Mouse (Mus musculus): ENCODE data around the gene Rad51b. TPM values are rescaled to one million over a fixed set of nuclear protein-coding genes. Genes with fewer than 3 reads are reported as not detected.

Rad51b gene
- polyA plus RNA-seq, 1 experiment = 13.8 TPM

DNA sequence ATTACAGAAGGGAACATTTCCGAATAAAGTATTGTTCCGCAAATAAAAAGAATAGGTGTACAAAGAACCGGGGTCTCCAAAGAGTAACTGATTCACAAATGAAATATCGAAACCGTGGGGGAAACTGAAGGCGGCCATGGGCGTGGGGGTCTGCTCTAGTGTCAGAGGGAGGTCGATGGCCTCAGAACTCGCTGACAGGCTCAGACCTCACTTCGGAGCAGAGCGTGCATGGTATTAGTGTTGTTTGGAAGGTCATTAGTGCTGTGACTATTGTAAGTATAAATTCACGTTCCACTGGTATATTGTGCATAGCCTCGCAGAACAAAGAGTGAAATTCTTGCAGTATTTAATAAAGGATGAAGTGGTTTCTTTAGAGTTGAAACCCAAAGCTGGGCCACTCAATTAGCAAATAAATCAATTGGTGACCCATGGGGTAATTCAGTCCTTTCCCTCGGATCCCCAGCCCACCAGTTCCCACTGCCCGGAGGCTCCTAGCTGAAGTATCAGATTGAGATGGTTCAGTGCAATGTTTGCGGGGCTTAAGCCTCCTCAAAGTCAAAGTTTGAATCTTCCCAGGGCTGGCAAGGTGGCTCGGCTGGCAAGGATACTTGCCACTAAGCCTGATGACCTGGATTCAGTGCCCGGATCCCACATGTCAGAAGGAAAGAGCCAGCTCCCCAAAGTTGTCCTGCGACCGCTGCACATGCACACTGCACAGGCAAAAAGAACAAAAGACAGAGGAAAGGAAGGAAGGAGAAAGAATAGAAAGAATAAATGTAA, 517.4 kb downstream of the Rad51b start:
- Histone ChIP-seq H3K4me3 (ENCODE audit: low read depth, low read length) (no peak overlapping the region), H3K36me3 (ENCODE audit: control insufficient read depth, insufficient read depth, low read length, poor library complexity, severe bottlenecking) (no peaks in the 10 kb centered on the region), H3K27me3 (ENCODE audit: control insufficient read depth, insufficient read depth, low read length, poor library complexity, severe bottlenecking) (no peaks in the 10 kb centered on the region), H3K27ac (ENCODE audit: insufficient read depth, low read length) (no peak overlapping the region), H3K9me3 (replicated peaks; ENCODE audit: control insufficient read depth, insufficient read depth, low read length, poor library complexity, severe bottlenecking) (no peaks in the 10 kb centered on the region), H3K4me1 (ENCODE audit: control insufficient read depth, insufficient read depth, low read length) (no peaks in the 10 kb centered on the region), H3K9ac (ENCODE audit: low read depth, poor library complexity, severe bottlenecking) (no peak overlapping the region)
- no peak for TF ChIP-seq CTCF (IDR thresholded peaks at IDR 0.05; ENCODE audit: low read depth, low read length)
- TF ChIP-seq POLR2A (IDR thresholded peaks at IDR 0.05; ENCODE audit: insufficient read depth, low read length) = no peak

DNA sequence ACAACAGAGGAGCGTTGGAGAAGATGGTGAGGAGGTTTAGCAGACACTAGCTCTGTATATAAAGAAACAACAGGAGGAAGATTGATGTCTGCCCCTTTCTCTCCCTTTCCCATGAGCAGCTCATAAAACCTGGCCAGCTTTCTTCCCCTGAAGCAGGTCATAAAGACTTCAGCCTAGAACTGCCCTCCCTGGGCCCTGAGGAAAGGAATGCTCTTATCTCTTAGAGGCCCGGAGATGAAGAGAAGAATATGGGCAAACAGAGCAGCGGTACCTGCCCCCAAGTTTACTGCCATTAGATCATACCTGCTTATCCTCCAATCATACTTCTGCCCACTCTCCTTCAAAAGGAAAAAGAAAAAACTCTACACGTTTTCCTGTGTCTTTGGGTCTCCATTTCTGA, 519.2 kb downstream of the Rad51b start:
- Histone ChIP-seq H3K9me3 (replicated peaks; ENCODE audit: control insufficient read depth, insufficient read depth, low read length, poor library complexity, severe bottlenecking) (no peaks in the 10 kb centered on the region), H3K27ac (ENCODE audit: insufficient read depth, low read length) (no peak overlapping the region), H3K4me1 (ENCODE audit: control insufficient read depth, insufficient read depth, low read length) (peaks cover 2% of the 10 kb centered on the region), H3K4me3 (ENCODE audit: low read depth, low read length) (no peak overlapping the region), H3K9ac (ENCODE audit: low read depth, poor library complexity, severe bottlenecking) (no peak overlapping the region), H3K27me3 (ENCODE audit: control insufficient read depth, insufficient read depth, low read length, poor library complexity, severe bottlenecking) (no peaks in the 10 kb centered on the region), H3K36me3 (ENCODE audit: control insufficient read depth, insufficient read depth, low read length, poor library complexity, severe bottlenecking) (no peaks in the 10 kb centered on the region)
- no peak for TF ChIP-seq POLR2A (IDR thresholded peaks at IDR 0.05; ENCODE audit: insufficient read depth, low read length)
- TF ChIP-seq EP300 (IDR thresholded peaks at IDR 0.05; ENCODE audit: insufficient read depth, low read depth, low read length) = no peak
- TF ChIP-seq CTCF (IDR thresholded peaks at IDR 0.05; ENCODE audit: low read depth, low read length) = no peak

DNA sequence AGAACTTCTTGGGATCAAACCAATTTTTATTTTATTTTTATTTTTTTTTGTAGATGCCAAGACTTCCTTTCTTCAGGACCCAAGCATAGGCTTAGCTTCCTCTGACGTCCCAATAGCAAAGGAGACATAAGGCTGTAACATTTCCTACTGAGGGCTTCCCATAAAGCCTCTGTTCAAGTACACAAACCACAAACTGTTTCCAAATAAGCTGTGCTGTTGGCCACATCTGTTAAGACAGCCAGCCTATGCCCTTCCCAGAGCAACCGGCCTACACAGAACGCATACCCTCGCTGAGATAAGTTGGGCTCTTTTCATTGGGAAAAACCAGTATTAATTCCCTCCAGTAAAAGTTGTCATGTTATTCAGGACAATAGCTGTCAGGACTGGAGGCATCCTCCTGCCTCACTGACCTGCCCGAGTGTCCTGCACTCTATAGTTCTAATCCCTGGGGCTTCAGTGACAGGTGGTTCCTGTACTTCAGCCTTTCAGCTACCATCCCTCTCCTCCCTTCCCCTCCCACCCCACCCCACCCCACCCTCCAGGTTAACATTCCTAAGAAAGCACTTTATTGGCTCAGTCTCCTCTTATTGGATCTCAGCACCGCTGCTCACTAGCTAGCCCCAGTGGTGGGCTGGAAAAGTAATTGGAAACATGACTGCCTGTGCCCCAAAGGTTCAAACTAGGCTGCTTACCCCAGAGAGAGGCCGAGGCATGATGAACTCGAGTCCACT, 523.3 kb downstream of the Rad51b start:
- H3K27ac ChIP-seq (ENCODE audit: insufficient read depth, low read length) = no peak overlapping the region
- TF ChIP-seq POLR2A (IDR thresholded peaks at IDR 0.05; ENCODE audit: insufficient read depth, low read length) = no peak
- TF ChIP-seq CTCF (IDR thresholded peaks at IDR 0.05; ENCODE audit: low read depth, low read length) = no peak
- no peak for TF ChIP-seq EP300 (IDR thresholded peaks at IDR 0.05; ENCODE audit: insufficient read depth, low read depth, low read length)
- no peak overlapping the region for H3K4me3 ChIP-seq (ENCODE audit: low read depth, low read length)
- H3K4me1 ChIP-seq (ENCODE audit: control insufficient read depth, insufficient read depth, low read length) = peaks cover 2% of the 10 kb centered on the region
- H3K9ac ChIP-seq (ENCODE audit: low read depth, poor library complexity, severe bottlenecking) = no peak overlapping the region
- no peaks in the 10 kb centered on the region for H3K36me3 ChIP-seq (ENCODE audit: control insufficient read depth, insufficient read depth, low read length, poor library complexity, severe bottlenecking)
- H3K27me3 ChIP-seq (ENCODE audit: control insufficient read depth, insufficient read depth, low read length, poor library complexity, severe bottlenecking) = no peaks in the 10 kb centered on the region
- H3K9me3 ChIP-seq (replicated peaks; ENCODE audit: control insufficient read depth, insufficient read depth, low read length, poor library complexity, severe bottlenecking) = no peaks in the 10 kb centered on the region

DNA sequence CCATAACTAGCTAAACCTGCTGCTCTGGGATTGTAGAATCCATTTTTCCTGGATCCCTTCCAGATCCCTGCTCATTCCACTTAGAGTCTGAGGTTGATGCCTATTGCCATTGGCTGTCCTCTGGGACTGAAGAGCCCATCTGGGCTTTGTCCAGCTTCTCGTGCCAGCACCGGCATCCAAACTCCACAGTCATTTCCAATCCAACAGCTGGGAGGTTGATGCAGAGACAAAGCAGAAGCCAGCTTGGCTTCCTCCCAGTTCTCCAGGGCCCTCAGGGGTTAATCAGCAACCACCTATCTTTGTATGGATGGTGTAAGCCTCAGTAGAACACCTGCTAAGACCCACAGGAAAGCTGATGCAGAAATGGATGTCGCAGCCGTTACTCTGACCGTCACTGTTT, 524.8 kb downstream of the Rad51b start:
- H3K27me3 ChIP-seq (ENCODE audit: control insufficient read depth, insufficient read depth, low read length, poor library complexity, severe bottlenecking) = no peaks in the 10 kb centered on the region
- no peaks in the 10 kb centered on the region for H3K9me3 ChIP-seq (replicated peaks; ENCODE audit: control insufficient read depth, insufficient read depth, low read length, poor library complexity, severe bottlenecking)
- H3K9ac ChIP-seq (ENCODE audit: low read depth, poor library complexity, severe bottlenecking) = no peak overlapping the region
- peaks cover 2% of the 10 kb centered on the region for H3K4me1 ChIP-seq (ENCODE audit: control insufficient read depth, insufficient read depth, low read length)
- no peak overlapping the region for H3K4me3 ChIP-seq (ENCODE audit: low read depth, low read length)
- no peaks in the 10 kb centered on the region for H3K36me3 ChIP-seq (ENCODE audit: control insufficient read depth, insufficient read depth, low read length, poor library complexity, severe bottlenecking)
- TF ChIP-seq POLR2A (IDR thresholded peaks at IDR 0.05; ENCODE audit: insufficient read depth, low read length) (no peak), CTCF (IDR thresholded peaks at IDR 0.05; ENCODE audit: low read depth, low read length) (no peak), EP300 (IDR thresholded peaks at IDR 0.05; ENCODE audit: insufficient read depth, low read depth, low read length) (no peak)
- H3K27ac ChIP-seq (ENCODE audit: insufficient read depth, low read length) = no peak overlapping the region

DNA sequence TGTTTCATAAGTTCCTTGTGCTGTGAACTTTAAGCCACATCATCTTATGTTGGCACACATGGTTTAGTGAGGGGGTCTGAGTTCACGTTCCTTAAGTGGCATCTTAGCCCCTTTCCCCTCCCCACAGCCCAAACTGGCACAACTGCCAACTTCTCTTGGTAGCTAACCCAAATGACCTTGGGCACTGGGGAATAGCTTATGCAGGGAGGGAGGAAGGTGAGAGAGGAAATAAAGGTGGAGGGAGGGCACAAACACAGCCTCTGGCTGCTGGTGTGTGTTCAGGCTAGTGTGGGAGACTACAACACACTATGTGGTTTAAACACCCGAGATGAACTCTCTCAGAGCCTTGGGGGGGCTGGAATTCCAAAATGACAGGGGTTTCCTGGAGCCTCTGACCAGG, 525.3 kb downstream of the Rad51b start:
- Histone ChIP-seq H3K9ac (ENCODE audit: low read depth, poor library complexity, severe bottlenecking) (no peak overlapping the region), H3K27me3 (ENCODE audit: control insufficient read depth, insufficient read depth, low read length, poor library complexity, severe bottlenecking) (no peaks in the 10 kb centered on the region), H3K4me1 (ENCODE audit: control insufficient read depth, insufficient read depth, low read length) (peaks cover 2% of the 10 kb centered on the region), H3K9me3 (replicated peaks; ENCODE audit: control insufficient read depth, insufficient read depth, low read length, poor library complexity, severe bottlenecking) (no peaks in the 10 kb centered on the region), H3K4me3 (ENCODE audit: low read depth, low read length) (no peak overlapping the region), H3K27ac (ENCODE audit: insufficient read depth, low read length) (no peak overlapping the region), H3K36me3 (ENCODE audit: control insufficient read depth, insufficient read depth, low read length, poor library complexity, severe bottlenecking) (no peaks in the 10 kb centered on the region)
- TF ChIP-seq POLR2A (IDR thresholded peaks at IDR 0.05; ENCODE audit: insufficient read depth, low read length) = no peak
- TF ChIP-seq EP300 (IDR thresholded peaks at IDR 0.05; ENCODE audit: insufficient read depth, low read depth, low read length) = no peak

DNA sequence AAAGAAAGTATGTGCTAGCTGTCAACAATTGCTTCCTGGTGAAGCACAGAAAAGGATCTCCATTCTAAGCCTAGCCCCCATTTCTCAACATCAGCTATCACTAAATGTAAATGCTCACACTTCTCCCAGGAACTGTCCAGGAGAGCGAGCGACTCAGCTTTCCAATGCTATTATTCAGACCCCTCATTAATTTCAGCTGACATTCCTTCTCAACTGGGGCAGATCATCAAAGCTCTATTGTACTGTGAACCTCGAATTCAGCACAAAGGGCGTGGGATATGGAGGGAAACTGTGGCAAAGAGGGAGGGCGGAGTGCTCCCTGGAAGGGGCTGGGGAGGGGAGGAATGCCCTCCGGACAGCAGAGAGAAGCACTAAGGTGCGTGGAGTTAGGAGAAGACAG, 528.8 kb downstream of the Rad51b start:
- H3K4me3 ChIP-seq (ENCODE audit: low read depth, low read length) = no peak overlapping the region
- H3K27me3 ChIP-seq (ENCODE audit: control insufficient read depth, insufficient read depth, low read length, poor library complexity, severe bottlenecking) = no peaks in the 10 kb centered on the region
- H3K27ac ChIP-seq (ENCODE audit: insufficient read depth, low read length) = no peak overlapping the region
- H3K9me3 ChIP-seq (replicated peaks; ENCODE audit: control insufficient read depth, insufficient read depth, low read length, poor library complexity, severe bottlenecking) = no peaks in the 10 kb centered on the region
- no peaks in the 10 kb centered on the region for H3K36me3 ChIP-seq (ENCODE audit: control insufficient read depth, insufficient read depth, low read length, poor library complexity, severe bottlenecking)
- TF ChIP-seq POLR2A (IDR thresholded peaks at IDR 0.05; ENCODE audit: insufficient read depth, low read length) = no peak
- no peak for TF ChIP-seq CTCF (IDR thresholded peaks at IDR 0.05; ENCODE audit: low read depth, low read length)
- TF ChIP-seq EP300 (IDR thresholded peaks at IDR 0.05; ENCODE audit: insufficient read depth, low read depth, low read length) = no peak
- H3K9ac ChIP-seq (ENCODE audit: low read depth, poor library complexity, severe bottlenecking) = no peak overlapping the region
- no peaks in the 10 kb centered on the region for H3K4me1 ChIP-seq (ENCODE audit: control insufficient read depth, insufficient read depth, low read length)
